Mouse (Mus musculus): ENCODE measurements around the gene Ntn1.

Gene Ntn1

GRCm38 (mm10) chr11:68270730-68271467, 129.7 kb downstream of the Ntn1 start:
- no peak for DNase-seq (ENCODE audit: low read depth, low spot score)

- DNase-seq (ENCODE audit: low read depth, low spot score), result no peak
Measured at GRCm38 (mm10) chr11:68264276-68264675, 136.3 kb downstream of the Ntn1 start.

GRCm38 (mm10) chr11:68263100-68263499, 137.5 kb downstream of the Ntn1 start:
- no peak for DNase-seq (ENCODE audit: low read depth, low spot score)

GRCm38 (mm10) chr11:68261162-68261892, 139.3 kb downstream of the Ntn1 start:
- no peak for DNase-seq (ENCODE audit: low read depth, low spot score)

- DNase-seq (ENCODE audit: low read depth, low spot score), result no peak
Measured at GRCm38 (mm10) chr11:68260399-68260798, 140.2 kb downstream of the Ntn1 start.

GRCm38 (mm10) chr11:68258498-68258897, 142.1 kb downstream of the Ntn1 start:
- DNase-seq (ENCODE audit: low read depth, low spot score), result no peak

GRCm38 (mm10) chr11:68253531-68253930, 147.1 kb downstream of the Ntn1 start:
- DNase-seq (ENCODE audit: low read depth, low spot score), result no peak

- no peak for DNase-seq (ENCODE audit: low read depth, low spot score)
Measured at GRCm38 (mm10) chr11:68250106-68250505, 150.5 kb downstream of the Ntn1 start.

DNA sequence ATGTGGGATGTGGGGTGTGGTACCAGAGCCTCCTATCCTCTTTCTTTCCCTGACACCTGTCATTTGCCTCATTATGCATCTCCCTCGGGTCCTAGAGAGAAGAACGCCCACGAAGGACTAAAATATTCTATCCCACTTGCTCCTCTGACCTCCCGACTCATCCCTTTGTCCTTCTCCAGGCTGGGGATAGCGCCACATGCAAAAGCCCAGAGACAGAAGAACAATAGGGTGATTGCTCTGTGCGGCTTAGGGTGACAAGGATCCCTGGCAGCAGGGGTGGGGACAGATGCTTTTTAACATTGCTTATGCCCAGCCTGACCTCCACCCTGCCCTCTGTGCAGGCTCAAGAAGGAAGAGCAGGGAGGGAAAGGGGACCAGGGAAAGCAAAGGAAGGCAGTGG, 152.7 kb downstream of the Ntn1 start:
- no peak for DNase-seq (ENCODE audit: low read depth, low spot score)

DNA sequence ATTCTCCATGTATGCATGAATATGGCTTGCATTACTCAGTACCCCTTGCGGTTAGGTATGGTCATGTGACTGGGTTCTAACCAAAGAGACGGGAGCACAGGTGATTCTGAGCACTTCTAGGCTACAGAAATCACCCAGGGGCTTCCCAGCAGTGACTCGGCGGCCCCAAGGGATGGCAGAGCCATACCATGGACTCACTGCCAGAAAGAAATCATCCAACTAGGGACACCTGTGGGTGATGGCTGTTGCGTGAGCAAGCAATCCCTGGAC, 155.7 kb downstream of the Ntn1 start:
- DNase-seq (ENCODE audit: low read depth, low spot score), result no peak

DNA sequence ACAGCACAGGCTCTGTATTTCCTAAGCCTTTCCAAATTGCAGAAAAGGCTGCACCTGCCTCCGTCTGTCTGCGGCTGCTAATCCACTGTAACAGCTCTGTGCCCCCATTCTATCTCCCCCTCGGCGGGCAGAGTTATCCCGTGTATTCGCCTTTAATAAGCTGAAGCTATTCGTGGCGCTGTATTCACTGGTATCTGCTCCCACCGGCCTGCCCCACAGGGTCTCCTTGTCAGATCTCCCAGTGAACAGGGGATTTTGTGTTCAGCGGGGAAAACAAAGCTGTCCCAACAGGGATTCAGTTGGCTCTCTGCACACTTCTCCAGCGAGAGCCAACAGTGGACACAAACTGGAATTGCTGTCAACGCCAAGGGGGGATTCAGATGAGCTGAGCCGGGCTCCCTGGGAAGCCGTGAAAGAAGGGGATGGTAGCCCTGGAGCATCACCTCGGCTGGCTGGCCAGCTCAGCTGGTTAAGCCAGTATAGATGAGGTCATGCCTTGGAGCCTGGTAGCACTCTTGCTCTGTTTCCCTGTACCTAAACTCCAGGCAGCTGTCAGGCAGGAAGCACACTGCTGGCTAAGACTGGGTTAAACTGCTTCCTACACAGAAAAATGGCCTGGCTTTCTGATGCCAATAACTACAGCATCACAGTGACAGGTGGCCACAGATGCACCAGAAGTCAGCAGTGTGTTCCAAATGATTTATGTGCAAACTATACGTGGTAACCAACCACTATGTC, 156.2 kb downstream of the Ntn1 start:
- DNase-seq (ENCODE audit: low read depth, low spot score), result no peak

DNA sequence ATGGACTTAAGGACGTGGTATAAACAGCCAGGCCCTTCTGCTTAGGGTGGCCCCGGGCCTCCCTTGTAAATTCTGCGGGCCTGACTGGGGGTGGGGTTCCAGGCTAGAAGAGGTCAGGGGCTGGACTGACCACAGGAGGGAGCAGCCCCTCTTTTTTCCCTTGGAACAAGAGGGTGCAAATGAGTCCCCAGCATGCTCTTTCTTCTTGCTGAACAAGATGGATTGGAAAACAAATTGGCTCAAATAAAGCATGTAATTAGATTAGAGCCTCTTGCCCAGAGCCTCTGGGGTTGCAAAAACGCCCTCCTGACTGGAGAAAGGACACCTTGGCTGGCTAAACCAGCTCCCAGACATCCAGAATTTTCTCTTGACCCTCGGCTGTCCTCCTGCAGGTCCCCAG, 160.9 kb downstream of the Ntn1 start:
- DNase-seq (ENCODE audit: low read depth, low spot score), result no peak

- DNase-seq (ENCODE audit: low read depth, low spot score), result no peak
Measured at GRCm38 (mm10) chr11:68233469-68233965, 167.1 kb downstream of the Ntn1 start.

- no peak for DNase-seq (ENCODE audit: low read depth, low spot score)
Measured at GRCm38 (mm10) chr11:68231558-68231957, 169.1 kb downstream of the Ntn1 start.

DNA sequence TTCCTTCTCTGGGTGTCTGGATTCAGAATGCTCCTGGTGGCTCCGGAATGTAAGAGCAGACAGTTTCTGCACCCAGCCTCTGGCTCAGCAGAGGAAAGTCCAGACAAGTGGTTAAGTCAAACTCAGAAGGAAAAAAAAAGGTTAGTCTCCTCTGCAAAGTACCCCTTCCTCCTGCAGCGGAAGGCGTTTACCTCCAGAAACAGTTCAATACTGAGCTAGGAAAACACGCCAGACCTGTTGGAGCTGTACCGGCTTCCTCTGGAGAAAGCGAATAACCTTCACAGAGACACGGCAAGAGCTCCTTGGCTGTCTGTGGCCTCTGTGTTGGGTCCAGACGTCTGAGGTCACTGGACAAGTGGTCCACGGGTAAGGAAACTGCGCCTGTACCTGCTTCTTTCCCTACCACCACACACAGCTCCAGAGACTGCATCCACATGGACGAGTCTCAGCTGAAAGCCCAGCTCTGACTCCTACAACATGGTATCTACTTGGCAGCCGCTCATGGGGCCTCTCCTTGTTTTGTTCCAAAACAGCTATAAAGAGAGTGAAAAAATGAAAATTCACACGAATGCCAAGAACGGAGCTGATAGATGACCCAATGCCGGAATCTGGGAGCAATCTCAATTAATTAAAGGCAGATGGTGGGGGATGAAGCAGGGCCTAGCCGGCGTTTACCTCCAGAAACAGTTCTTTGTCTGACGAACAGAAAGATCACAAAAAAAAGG, 171.5 kb downstream of the Ntn1 start:
- DNase-seq (ENCODE audit: low read depth, low spot score), result no peak

GRCm38 (mm10) chr11:68227837-68228236, 172.8 kb downstream of the Ntn1 start:
- no peak for DNase-seq (ENCODE audit: low read depth, low spot score)

DNA sequence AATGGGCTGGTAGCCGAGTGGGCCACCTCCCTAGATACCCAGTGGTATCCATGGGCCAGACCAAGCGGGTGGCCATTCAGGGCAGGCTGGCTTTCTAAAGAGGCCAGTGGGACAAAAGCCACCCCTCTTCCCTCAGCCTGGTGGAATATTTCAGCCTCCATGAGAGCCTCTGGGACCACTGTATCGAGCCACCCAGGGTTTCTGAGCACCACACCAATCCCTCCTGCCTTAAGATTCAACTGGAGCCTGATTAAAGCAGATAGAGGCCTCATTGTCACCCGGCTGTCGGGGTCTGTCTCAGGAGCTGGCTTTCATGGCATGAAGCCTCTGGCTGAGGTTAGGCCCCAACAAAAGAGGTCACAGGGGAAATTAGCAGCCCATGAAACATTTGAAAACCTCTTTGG, 174.0 kb downstream of the Ntn1 start:
- DNase-seq (ENCODE audit: low read depth, low spot score), result no peak

GRCm38 (mm10) chr11:68223143-68223542, 177.5 kb downstream of the Ntn1 start:
- no peak for DNase-seq (ENCODE audit: low read depth, low spot score)

DNA sequence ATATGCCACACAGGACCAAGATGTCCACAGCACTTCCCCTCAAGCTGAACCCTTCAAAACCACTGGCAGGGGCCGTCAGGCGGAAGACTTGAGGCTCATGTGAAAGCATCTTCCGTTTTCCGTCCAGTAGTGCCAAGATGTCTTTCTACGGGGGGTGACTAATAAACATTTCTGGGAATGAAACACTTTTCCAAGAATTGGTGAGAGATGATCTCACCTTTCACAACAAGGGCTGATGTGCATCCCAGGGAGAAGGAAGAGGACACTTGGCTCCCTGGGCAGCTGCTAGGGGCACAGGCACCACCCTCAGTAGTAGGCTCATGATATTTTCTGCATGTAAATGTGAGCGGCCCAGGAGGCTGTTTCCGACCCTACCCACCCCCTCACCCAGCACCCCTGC, 178.4 kb downstream of the Ntn1 start:
- DNase-seq (ENCODE audit: low read depth, low spot score), result no peak

GRCm38 (mm10) chr11:68220733-68221132, 179.9 kb downstream of the Ntn1 start:
- no peak for DNase-seq (ENCODE audit: low read depth, low spot score)

- DNase-seq (ENCODE audit: low read depth, low spot score), result no peak
Measured at GRCm38 (mm10) chr11:68216041-68216440, 184.6 kb downstream of the Ntn1 start.
